Mouse (Mus musculus) common myeloid progenitor, adult 5-6 weeks (primary cell): ENCODE measurements around the gene Psmb9. TPM values are rescaled to one million over a fixed set of nuclear protein-coding genes. Genes with fewer than 3 reads are reported as not detected.

Source experiments
- ATAC-seq: replicated peaks from 2 replicates; pipeline ENCODE4 v1.8.0; 2016; ENCODE audit warnings: low read depth, mild to moderate bottlenecking, moderate TSS enrichment, inconsistent platforms; ENCODE audit not compliant: poor library complexity, severe bottlenecking
- total RNA-seq: library from RNA; stranded (forward); fragments of 200-1000, 187-1606 nt; gene quantifications from 2 replicates; pipeline ENCODE4 v1.2.3, GENCODE M21; 2017

The Psmb9 gene
- total RNA-seq, 1 experiment from 2014 or later = 119 TPM

DNA sequence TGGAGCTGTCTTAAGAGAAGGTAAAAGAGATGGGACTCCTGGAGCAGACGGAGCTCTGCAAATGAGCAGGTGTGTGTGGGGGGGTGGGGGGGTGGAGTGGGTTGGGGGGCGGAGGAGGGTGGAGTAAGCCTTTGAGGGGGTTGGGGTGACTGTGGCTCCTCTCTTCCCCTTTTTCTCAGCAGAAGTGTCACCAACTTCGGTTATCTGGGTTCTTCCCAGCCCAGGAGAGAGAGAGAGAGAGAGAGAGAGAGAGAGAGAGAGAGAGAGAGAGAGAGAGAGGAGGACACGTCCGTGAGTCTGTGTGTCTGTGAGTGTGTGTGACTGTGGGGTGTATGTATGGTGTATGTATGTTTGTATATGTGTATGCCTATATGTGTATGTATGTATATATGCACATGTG is 44.1 kb downstream of the Psmb9 start:
- peak; percentile 20 for ATAC-seq

DNA sequence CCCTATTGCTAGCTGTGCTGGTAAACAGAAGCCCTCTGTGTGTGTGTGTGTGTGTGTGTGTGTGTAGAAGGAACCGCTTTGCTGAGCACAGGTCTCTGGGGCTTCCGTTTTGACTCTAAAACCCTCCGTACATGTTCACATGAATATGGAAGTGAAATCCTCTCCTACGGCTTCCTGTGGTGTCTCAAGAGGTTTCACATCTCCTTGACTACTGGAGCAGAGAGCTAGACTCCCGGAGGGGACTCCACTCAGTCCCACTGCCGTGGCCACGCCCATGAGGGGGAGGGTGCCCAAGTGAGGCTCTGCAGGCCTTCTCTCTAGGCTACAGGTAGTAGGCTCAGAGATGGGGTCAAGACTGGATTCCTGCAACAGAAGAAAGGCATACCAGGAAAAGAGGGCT is 44.5 kb downstream of the Psmb9 start, which contains the start of gene H2-DMb2:
H2-DMb2 (plus strand) TSS at position 275 of the 400 bp plus-strand sequence.
- ATAC-seq = peak; percentile 77

DNA sequence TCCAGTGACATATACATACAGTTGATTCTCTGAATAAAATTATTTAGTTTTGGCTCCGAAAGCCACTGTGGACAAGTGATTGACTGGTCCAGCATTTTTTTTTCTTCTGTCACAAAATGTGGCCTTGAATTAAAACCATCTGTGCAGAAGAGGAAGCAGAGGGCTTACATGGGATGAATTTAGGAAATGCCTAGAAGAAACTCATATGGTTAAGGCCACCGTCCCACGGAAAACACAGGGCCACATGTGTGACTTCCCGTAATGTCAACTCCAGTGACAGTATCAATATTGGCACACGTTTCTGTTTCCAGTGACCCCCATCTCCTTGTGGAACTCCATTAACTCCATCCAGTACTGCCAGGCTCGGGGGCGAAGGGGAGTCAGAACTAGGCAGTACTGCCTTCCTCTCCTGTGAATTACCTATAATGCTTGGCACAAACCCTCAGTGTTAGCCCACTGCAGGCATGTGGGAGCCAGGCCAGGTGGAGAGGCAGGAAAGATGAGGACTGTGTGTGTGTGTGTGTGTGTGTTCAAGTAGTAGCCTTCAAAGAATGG is 45.0 kb downstream of the Psmb9 start:
- peak; percentile 42 for ATAC-seq

DNA sequence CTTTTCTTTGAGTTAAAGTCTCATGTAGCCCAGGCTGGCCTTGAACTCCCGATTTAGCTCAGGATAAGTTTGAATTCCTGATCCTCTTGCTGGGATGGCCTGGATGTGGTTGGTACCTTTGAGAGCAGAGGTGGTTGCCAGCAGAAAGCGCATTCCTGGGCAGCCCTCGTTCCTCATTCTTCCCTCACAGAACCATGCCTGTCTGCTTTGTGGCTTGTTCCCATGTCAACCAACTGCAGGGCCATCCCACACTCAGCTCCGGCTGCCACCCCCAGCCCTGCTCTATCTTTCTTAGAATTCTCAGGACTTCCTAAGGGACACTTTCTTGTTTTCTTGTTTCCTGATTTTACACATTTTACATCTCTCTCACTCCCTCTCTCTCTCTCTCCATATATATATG is 46.1 kb downstream of the Psmb9 start:
- ATAC-seq = 0 out of 2 replicates have a peak, but pooled peaks have one; percentile 17

DNA sequence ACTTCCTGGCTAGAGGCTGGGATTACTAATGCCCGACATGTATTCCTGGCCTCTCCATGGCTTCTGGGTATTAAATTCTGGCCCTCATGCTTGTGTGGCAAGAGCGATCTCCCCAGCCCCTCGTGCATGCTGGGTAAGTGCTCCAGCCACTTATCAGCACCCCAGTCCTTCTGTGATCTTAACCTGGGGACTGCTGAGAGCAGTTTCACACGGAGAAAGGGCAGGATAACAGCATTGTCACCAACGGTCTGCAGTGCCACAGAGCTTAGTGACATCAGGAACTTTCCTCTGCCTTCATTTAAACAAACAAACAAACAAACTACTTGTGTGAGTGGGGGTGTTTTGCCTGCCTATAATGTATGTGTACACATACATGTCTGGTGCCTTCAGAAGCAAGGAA is 47.3 kb downstream of the Psmb9 start:
- no peak for ATAC-seq

DNA sequence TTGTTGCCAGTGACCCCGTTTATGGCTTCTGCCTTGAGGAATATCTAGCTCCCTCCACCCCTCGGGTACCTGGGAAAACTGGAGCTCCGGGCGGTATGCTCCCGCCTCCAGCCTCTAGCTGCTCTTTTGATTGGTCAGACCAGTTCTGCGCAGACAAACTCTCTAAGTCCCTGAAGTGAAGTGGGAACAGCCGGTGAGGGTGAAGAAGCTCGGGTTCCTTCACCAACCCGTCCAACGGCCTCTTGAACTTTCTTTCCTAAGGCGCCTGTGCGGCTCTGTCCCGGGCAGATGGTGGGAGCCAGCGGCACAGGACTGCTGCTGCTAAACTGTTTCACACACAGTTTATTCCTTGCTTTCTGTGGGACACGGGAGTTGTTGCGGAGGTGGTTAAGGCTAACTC is 48.1 kb downstream of the Psmb9 start:
- no peak for ATAC-seq

DNA sequence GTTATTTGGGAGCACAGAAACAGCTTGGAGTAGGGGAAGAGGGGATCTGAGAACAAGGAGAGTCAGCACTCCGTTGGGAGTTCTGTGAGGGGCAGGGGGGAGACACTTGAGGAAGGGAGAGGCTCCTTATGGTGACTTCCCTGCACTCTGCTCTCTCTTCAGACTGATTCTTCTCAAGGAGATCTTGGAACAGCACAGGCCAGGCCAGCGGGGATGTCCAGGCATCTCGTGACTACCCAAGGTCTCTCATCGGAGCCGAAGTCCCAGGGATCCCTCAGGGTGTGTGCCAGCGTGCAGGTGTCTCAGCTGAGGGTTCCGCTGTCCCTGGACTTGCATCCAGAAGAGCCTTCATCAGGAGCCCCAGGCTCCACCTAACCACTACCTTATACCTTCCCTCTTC is 48.9 kb downstream of the Psmb9 start:
- ATAC-seq = no peak

DNA sequence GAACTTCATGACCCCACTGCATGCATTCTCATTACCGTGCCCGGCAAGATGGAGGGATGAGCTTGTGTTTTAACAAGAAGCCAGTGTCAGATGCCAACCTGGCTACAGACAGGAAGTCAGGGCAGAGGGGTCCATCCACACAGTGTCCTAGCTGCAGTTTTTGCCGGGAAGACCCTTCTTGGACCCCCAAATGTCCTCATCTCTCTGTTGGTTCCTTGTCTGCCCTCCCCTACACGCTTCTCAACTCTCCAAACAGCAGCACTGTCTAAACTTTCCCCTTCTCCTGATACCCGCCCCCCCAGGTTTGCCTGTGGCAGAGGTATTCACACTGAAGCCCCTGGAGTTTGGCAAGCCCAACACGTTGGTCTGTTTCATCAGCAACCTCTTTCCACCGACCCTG is 50.0 kb downstream of the Psmb9 start:
- no peak for ATAC-seq

DNA sequence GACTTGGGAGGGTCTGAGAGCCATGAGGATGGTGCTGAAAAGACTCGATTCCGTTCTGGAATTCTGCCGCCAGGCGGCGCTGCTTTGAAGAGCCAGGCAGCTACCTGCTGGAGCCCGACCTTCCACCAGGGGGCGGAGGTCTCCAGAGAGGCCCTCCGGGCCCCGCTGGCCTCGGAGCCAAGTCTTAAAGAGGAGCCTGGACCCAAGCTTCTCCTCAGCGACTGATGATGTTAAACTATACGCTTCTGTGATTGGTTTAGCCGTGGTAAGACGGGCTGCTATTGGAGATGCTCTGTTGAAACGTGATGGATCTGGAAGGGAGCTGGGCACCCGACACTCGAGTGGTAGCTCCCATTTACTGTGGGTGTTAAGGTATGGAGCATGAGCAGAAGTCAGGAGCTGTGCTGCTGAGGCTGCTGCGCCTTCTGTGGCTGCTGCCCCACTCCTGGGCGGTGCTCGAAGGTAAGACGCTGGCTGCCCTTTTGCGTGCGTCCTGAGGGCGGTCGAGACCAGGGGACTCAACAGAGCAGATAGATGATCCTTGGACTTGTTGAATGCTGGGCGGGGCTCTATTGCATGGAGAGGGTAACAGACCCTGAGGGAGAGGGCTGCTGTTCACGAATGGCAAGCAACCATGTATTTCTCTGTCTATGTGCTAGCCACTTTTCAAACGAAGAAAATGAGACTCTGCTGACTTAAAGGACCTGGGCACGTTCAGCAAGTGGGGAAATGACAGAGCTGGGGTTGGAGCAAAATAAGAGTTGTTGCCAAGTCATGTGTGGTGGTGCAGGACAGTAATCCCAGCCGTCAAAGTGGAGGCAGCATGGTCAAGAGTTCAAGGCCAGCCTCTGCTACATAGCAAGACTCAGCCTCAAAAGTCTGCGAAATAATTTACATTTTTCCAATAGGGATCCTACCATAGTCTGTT is 52.0 kb downstream of the Psmb9 start:
- peak; percentile 98 for ATAC-seq

DNA sequence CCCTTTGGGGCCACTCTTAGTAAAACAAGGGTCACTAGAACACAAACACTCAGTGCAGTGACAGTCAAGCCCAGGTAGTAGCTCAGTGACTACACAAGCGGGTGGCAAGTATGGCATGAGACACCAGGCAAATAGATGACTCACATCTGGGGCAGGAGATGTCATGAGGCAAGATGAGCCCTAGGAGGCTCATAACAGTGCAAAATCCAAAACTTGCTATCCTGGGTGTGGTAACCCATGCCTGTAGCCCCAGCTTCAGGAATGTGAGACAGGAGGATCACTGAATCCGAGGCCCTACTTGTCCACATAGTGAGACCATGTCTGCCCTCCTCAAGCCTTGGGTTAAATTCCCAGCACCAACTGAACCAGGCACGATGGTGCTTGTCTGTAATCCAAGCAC is 53.1 kb downstream of the Psmb9 start:
- no peak for ATAC-seq

DNA sequence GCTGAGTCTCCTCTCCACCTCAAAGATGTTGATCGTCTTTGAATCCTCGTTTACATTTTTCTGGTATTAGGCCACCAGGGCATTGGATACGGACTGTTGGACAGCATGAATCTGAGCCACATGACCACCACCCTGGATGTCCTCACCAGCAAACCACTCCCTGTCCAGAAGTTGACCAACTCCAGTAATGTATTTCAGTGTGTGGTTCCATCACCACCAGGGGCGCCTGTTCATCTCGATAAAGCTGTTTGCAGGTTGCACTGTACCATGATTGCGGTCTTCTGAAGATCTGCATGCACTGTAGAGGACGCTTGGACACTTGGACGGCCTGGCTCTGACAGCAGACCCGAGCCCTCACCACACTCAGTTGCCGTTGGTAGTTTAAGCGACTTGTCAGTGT is 54.3 kb downstream of the Psmb9 start:
- ATAC-seq = no peak

Other genes starting within 250 kb of the Psmb9 start
- gene Pfdn6, start 247.4 kb downstream of the Psmb9 start, total RNA-seq = 128 and 170 TPM in 2 replicates
- gene Wdr46, start 247.1 kb downstream of the Psmb9 start, total RNA-seq = 50.0 and 62.5 TPM in 2 replicates
- 2.6 and 2.7 TPM in 2 replicates for gene B3galt4, start 236.3 kb downstream of the Psmb9 start, total RNA-seq
- 13.0 and 16.4 TPM in 2 replicates for gene Vps52, start 232.0 kb downstream of the Psmb9 start, total RNA-seq
- 1,549 and 1,746 TPM in 2 replicates for gene Rps18, start 231.8 kb downstream of the Psmb9 start, total RNA-seq
- 983 and 1,076 TPM in 2 replicates for gene H2-K1, start 187.4 kb downstream of the Psmb9 start, total RNA-seq
- 11.9 and 12.8 TPM in 2 replicates for gene Ring1, start 163.1 kb downstream of the Psmb9 start, total RNA-seq
- 43.8 and 60.6 TPM in 2 replicates for gene H2-Ke6, start 159.7 kb downstream of the Psmb9 start, total RNA-seq
- gene Slc39a7, start 156.1 kb downstream of the Psmb9 start, total RNA-seq = 70.5 and 100 TPM in 2 replicates
- gene Rxrb, start 156.0 kb downstream of the Psmb9 start, total RNA-seq = 34.1 and 36.3 TPM in 2 replicates
- 4.1 and 10.4 TPM in 2 replicates for gene Col11a2, start 148.3 kb downstream of the Psmb9 start, total RNA-seq
- 7.8 and 10.5 TPM in 2 replicates for gene H2-Oa, start 95.4 kb downstream of the Psmb9 start, total RNA-seq
- 90.2 and 104 TPM in 2 replicates for gene H2-DMa, start 68.2 kb downstream of the Psmb9 start, total RNA-seq
- gene Brd2, start 65.1 kb downstream of the Psmb9 start, total RNA-seq = 347 and 388 TPM in 2 replicates
- 3.3 and 5.5 TPM in 2 replicates for gene H2-DMb2, start 44.5 kb downstream of the Psmb9 start, total RNA-seq
- 31.9 and 35.1 TPM in 2 replicates for gene H2-DMb1, start 34.7 kb downstream of the Psmb9 start, total RNA-seq
- 77.8 and 120 TPM in 2 replicates for gene Tap1, start 211 bp downstream of the Psmb9 start, total RNA-seq
- gene Psmb8, start 10.0 kb upstream of the Psmb9 start, total RNA-seq = 480 and 499 TPM in 2 replicates
- 80.1 and 87.6 TPM in 2 replicates for gene Tap2, start 15.8 kb upstream of the Psmb9 start, total RNA-seq
- 25.5 and 27.7 TPM in 2 replicates for gene H2-Ob, start 51.1 kb upstream of the Psmb9 start, total RNA-seq
- gene H2-Ab1, start 69.9 kb upstream of the Psmb9 start, total RNA-seq = 67.2 and 91.5 TPM in 2 replicates
- 17.1 and 26.2 TPM in 2 replicates for gene H2-Aa, start 100.1 kb upstream of the Psmb9 start, total RNA-seq
- gene H2-Eb1, start 118.1 kb upstream of the Psmb9 start, total RNA-seq = 17.3 and 17.9 TPM in 2 replicates
- not detected in 2 replicates for gene H2-Eb2, start 137.9 kb upstream of the Psmb9 start, total RNA-seq
- not detected in 2 replicates for gene Btnl2, start 167.1 kb upstream of the Psmb9 start, total RNA-seq
- gene Btnl1, start 189.4 kb upstream of the Psmb9 start, total RNA-seq = not detected in 2 replicates
- gene BC051142, start 211.1 kb upstream of the Psmb9 start, total RNA-seq = 4.2 and 6.4 TPM in 2 replicates